Mouse (Mus musculus): Measurements from ENCODE around the gene Cacnb2. TPM values are rescaled to one million over a fixed set of nuclear protein-coding genes. Genes with fewer than 3 reads are reported as not detected.
A peak's percentile ranks its signal among the peaks of the same experiment; 100 is the strongest.
"Not testable (repeated sequence)": the region's sequence is repeated elsewhere in the genome, so short reads cannot be mapped to it uniquely, and the experiment has no call there.

Gene Cacnb2
- total RNA-seq, 4 experiments from 2014 or later = 53.2 to 64.7 (median 60.3) TPM

- DNase-seq (ENCODE audit: low spot score in 2 of 2) = no peak
Measured at GRCm38 (mm10) chr2:14656673-14657072, 53.8 kb downstream of the Cacnb2 start.

- no peak for DNase-seq (ENCODE audit: low spot score in 2 of 2)
Measured at GRCm38 (mm10) chr2:14657205-14657844, 54.4 kb downstream of the Cacnb2 start.

- no peak for DNase-seq (ENCODE audit: low spot score in 2 of 2)
Measured at GRCm38 (mm10) chr2:14665213-14665612, 62.3 kb downstream of the Cacnb2 start.

- no peak for DNase-seq (ENCODE audit: low spot score in 2 of 2)
Measured at GRCm38 (mm10) chr2:14672117-14672516, 69.2 kb downstream of the Cacnb2 start.

- no peak for DNase-seq (ENCODE audit: low spot score in 2 of 2)
Measured at GRCm38 (mm10) chr2:14676885-14677516, 74.1 kb downstream of the Cacnb2 start.

- no peak for DNase-seq (ENCODE audit: low spot score in 2 of 2)
Measured at GRCm38 (mm10) chr2:14684231-14684630, 81.3 kb downstream of the Cacnb2 start.

GRCm38 (mm10) chr2:14702973-14703645 lies 100.2 kb downstream of the Cacnb2 start:
- DNase-seq (ENCODE audit: low spot score in 2 of 2) = no peak

GRCm38 (mm10) chr2:14703676-14704075 lies 100.8 kb downstream of the Cacnb2 start:
- no peak for DNase-seq (ENCODE audit: low spot score in 2 of 2)

GRCm38 (mm10) chr2:14710247-14710646 lies 107.4 kb downstream of the Cacnb2 start:
- DNase-seq (ENCODE audit: low spot score in 2 of 2) = no peak

GRCm38 (mm10) chr2:14711751-14712150 lies 108.9 kb downstream of the Cacnb2 start:
- no peak for DNase-seq (ENCODE audit: low spot score in 2 of 2)

GRCm38 (mm10) chr2:14713049-14713448 lies 110.2 kb downstream of the Cacnb2 start:
- no peak for DNase-seq (ENCODE audit: low spot score in 2 of 2)

GRCm38 (mm10) chr2:14716666-14717065 lies 113.8 kb downstream of the Cacnb2 start:
- no peak for DNase-seq (ENCODE audit: low spot score in 2 of 2)

- DNase-seq (ENCODE audit: low spot score in 2 of 2) = peak in 1 of 2 experiments; percentile 79
Measured at GRCm38 (mm10) chr2:14719119-14719718, 116.3 kb downstream of the Cacnb2 start.

GRCm38 (mm10) chr2:14725437-14725836 lies 122.5 kb downstream of the Cacnb2 start:
- no peak for DNase-seq (ENCODE audit: low spot score in 2 of 2)

GRCm38 (mm10) chr2:14726601-14727000 lies 123.7 kb downstream of the Cacnb2 start:
- DNase-seq (ENCODE audit: low spot score in 2 of 2) = not testable (repeated sequence)

- peak; percentile 64 to 67 for DNase-seq (ENCODE audit: low spot score in 2 of 2)
Measured at GRCm38 (mm10) chr2:14738927-14739326, 136.0 kb downstream of the Cacnb2 start.

GRCm38 (mm10) chr2:14739510-14739909 lies 136.6 kb downstream of the Cacnb2 start:
- DNase-seq (ENCODE audit: low spot score in 2 of 2) = no peak

GRCm38 (mm10) chr2:14740359-14740758 lies 137.5 kb downstream of the Cacnb2 start:
- no peak for DNase-seq (ENCODE audit: low spot score in 2 of 2)

GRCm38 (mm10) chr2:14744761-14745160 lies 141.9 kb downstream of the Cacnb2 start:
- DNase-seq (ENCODE audit: low spot score in 2 of 2) = no peak

GRCm38 (mm10) chr2:14762846-14763245 lies 160.0 kb downstream of the Cacnb2 start:
- DNase-seq (ENCODE audit: low spot score in 2 of 2) = no peak

GRCm38 (mm10) chr2:14763931-14764330 lies 161.0 kb downstream of the Cacnb2 start:
- DNase-seq (ENCODE audit: low spot score in 2 of 2) = peak in 1 of 2 experiments; percentile 61

- DNase-seq (ENCODE audit: low spot score in 2 of 2) = no peak
Measured at GRCm38 (mm10) chr2:14769448-14769847, 166.6 kb downstream of the Cacnb2 start.
